Mouse (Mus musculus) c-Kit-negative CD71-positive TER-119-positive erythroid progenitor cells, embryonic 14.5 days (primary cell): Measurements from ENCODE around the gene Trim59.
"Not testable (repeated sequence)": the region's sequence is repeated elsewhere in the genome, so short reads cannot be mapped to it uniquely, and the experiment has no call there.

Experiments used
- DNase-seq: peaks from one replicate; pipeline ENCODE4 v3.0.0-alpha.2; 2013; ENCODE audit warnings: low read depth, low spot score

Gene Trim59

DNA sequence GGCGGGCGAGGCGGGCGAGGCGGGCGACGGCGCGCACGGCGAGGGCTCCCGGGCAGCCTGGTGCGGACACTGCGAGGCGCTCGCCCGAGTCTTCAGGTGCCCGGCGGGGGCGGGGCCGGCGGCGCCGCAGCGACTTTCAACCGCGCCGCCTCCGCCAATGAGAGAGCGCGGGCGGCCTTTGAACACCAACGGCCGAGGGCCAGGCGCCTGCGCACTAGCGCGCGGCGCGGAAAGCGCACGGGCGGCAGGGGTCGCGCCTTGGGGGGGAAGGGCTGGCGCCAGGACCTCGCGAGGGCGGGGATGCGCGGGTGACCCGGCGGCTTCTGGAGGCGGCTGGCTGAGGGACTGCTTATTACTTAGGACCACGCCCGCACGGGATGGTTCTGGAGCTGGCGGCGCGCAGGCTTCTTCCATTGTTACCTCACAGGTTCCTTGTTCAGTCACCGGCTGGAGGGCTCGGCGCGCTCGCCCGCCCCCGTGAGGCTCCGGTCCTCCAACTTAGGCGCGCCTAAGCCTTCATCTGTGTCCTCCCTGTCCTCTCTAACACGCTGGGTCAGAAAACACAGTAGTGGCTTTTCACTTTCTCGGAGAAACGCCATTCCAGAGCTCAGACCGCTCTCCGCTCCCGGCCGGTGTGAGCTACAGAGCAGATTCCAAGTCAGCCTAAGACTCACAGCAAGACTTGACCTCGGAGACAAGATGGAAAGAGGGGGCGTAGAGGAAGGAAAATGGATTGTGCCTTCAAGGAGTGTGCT is at the start of gene Trim59:
TSS of gene Trim59 (minus strand) at position 111 of the 755 bp plus-strand sequence.
- DNase-seq = peak; percentile 88

DNA sequence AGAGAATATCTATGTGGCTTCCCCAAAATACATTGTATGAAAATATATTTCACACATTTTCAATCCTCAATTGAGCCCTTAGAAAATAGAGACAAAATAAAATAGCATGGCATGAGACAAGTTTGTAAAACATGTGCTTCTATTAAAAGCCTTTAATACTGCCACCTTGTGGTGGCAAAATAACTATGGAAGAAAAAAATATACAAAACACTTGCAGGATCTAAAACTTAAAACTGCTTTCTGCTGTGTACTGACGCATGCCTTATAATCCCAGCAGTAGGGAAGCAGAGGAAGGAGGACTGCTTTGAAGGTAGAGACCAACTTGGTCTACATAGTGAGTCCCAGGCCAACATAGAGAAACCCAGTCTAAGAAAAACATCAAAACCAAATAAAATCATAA is 19.4 kb upstream of the Trim59 start:
- DNase-seq = no peak

DNA sequence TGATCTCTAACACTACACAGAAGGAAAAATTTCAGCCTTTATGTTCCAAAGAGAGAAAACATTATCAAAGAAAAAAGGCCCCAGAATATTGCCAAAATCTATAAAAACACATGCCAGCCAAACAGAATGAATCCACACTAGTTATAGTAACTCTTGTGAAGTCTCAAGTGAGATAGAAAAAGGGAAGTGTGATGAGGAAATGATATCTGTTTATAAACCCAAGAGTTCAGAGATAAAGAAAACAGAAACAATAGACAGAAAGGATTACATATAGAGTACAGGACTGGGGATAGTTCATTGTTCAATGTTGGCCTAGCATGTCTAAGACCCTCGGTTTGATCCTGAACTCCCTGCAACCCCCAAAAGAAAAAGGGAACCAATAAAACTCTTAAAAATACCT is 18.2 kb upstream of the Trim59 start:
- no peak for DNase-seq

DNA sequence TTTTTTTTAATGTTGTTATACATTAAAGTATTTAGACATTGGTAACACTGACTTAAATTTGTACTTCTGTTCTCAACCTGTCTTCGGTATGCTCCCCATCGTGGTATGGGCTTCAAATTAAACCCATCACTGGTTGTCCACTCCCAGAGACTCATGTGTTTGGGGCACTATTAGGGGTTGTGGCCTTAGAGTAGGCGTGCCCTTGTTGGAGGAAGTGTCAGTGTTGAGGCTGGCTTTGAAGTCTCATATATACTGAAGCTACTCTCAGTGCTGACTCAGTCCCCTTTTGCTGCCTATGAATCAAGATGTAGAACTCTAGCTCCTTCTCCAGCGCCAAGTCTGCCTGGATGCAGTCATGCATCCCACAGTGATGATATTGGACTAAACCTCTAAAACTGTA is 16.1 kb upstream of the Trim59 start:
- no peak for DNase-seq

DNA sequence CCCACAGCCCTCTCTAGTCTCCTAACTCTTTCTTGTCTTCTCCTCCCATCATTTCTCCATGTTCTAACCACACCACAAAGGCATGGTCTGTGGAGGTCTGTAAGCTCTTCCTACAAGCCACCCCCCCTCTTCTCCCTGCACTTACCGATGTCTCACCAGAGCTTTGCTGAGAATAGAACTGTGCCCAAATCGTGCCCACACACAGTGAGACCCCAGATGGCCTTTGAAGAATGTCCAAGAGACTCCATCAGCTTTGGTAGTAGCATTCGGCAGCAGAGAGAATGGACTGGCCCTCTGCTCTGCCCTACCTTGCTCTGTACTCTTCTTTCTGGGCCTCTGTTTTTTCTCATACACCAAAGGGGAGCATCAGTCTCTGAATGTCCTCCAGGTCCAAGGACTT is 11.3 kb upstream of the Trim59 start:
- DNase-seq = no peak

DNA sequence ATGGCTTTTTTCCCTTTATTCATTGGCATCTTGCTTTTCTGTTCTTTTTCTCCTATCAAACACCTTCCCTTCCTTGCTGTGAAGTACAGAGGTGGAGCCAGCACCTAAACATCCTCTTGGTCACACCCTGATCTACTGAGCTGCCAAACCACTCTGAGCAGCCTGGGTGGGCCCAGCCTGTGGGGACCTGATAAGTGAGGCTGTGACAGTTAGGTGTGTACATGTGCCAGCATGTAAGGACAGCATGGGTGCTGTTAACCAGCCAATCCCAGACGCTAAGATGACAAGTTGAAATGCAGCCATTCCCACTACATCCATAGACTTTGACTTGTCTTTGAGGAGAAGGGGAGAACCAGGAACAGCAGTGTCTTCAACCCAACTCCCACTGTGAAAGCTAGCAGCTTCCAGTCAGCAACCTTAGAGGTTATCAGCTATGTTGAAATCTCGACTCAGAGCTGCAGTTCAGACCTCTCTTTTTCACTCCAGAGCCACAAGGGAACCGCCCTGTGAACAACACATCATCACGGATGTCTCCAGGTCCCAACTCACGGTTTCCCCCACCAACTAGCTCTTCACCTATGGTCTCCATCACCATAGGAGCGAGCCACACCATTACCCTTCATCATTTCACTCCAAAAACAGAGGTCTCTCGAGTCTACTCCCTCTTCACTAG is 10.3 kb upstream of the Trim59 start:
- DNase-seq = peak; percentile 92

DNA sequence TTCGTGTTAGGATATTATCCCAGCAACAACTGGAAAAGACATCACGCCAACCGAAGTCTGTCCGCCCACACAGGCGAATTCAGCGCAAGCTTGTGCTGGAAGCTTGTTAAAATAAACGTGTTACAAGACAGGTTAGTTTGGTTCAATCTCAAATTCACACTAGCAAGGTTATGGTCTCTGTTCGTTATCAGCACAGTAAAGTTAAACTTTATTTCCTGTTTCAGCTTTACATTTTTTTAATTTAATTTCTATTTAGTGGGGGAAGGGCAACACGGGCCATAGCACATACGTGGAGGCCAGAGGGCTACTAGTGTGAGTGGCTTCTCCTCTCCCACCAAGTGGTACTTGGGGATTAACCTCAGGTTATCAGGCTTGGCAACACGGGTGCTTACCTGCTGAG is 7.3 kb upstream of the Trim59 start:
- DNase-seq = no peak

DNA sequence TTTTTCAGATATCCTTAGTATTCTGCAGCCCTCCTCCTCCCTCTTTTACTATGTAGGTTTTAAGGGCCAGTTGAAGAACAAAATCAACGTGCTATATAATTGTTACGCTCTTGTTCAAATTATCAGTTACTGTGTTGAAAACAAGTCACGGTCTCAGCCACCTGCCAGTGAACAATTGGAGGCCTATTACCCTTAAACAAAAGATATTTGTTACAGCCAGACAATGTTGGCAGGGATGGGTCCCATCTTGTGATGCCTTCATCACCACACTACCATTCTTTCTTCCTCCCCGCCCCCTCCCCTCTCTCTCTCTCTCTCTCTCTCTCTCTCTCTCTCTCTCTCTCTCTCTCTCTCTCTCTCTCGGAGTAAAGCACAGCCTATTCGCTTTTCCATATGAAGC is 4.5 kb upstream of the Trim59 start:
- no peak for DNase-seq

DNA sequence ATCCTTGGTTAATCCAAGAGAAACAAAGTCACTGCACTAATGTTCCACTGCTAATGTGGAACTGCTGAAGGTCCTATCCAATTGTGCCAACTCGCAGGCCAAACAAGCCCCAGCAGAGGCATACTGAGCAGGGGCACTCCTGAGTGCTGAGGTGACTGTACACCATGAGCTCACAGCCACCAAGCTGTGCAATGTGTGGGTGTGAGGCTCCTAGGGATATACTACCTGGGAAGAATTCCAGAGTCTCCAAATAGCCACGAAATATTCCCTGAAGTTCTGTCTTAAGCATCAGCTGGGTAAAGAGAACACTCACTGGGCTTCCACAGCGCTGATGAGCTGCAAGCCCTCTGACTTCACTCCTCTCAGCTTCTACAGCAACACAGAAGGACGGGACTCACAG is 3.1 kb upstream of the Trim59 start:
- DNase-seq = no peak

DNA sequence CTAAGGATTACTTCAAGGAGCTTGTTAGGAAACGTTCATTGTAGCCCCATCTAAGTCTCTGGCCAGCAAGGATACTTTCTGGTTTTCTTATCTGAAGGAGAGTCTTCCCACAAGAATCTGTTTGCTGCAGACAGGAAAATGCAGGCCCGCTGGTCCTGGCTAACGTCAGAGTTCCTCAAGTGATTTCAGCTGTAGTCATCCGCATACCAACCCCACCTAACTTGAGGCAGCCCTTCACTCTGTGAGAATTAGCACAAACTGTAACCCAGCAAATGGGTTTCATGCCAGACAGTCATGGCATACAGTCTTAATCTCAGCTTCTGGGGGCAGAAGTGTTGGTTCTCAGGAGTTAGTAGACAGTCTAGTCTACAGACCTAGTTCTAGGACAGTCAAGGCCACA is 2.0 kb upstream of the Trim59 start:
- DNase-seq = no peak

DNA sequence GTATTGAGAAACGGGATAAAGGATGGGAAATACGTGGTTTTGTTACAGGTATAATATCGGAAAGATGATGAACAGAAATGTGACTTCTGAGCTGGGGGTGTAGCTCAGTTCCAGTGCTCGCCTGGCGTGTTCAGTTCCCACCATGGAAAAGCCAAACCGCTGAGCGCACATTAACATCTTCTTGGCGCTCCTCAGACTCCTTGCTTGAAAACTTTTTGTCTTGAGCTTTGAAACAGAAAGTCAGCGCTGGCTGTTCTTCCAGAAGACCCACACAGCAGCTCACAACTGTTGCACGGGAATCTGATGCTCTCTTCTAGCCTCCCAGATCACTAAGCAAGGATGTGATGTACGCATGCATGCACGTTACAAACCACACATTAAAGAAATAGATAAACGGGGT is 1.2 kb upstream of the Trim59 start:
- no peak for DNase-seq

DNA sequence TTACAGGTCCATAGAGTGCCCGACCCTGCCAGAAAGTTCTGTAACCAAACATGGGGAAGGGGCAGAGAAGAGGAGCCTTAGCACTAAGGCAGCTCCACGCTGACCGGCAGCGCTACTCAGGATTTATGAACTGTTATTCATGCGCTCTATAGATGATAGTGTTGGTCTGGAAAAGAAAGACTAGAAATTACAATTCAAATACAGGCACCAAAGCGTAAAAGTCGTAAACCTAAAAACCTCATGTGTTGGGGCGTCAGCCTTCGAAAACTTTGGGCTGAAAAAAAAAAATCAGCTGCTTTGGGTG is 797 bp upstream of the Trim59 start:
- no peak for DNase-seq

DNA sequence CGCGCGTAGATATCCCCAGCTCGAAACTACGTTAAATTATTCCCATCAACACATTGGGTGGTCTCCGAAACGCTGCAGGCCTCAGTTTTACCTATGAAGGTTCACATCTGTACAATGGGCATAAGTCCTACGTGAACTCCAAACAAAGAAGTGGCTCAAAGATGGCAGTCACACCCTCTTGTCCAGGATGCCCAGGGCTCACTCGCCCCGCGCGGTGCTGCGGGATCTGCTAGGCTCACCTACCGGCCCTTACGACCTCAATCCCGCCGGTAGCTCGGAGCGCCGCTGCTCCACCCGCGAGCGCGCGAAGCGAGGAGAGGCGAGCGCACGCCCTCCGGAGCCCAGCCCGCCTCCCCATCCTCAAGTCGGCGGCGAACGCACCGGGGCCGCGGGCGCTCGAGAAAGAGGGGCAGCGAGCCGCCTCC is 376 bp downstream of the Trim59 start:
- DNase-seq = no peak

DNA sequence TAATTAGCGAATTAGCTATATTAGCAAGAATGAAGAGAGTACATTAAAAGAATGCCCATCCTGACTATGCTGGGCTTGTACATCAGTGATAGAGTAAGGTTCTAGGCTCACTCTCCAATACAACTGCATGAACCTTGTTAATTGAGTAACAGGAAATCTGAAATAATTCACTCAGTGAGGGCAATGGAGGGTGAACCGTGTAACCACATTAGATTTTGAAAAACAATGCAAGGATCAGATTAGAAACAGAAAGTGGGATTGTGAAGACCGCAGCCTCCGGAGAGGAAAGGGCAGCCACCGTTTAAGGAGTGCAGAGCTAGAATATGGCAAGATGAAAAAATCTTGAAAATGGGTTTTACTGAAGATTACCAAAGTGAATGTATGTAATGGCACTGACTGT is 3.3 kb downstream of the Trim59 start:
- DNase-seq = no peak

DNA sequence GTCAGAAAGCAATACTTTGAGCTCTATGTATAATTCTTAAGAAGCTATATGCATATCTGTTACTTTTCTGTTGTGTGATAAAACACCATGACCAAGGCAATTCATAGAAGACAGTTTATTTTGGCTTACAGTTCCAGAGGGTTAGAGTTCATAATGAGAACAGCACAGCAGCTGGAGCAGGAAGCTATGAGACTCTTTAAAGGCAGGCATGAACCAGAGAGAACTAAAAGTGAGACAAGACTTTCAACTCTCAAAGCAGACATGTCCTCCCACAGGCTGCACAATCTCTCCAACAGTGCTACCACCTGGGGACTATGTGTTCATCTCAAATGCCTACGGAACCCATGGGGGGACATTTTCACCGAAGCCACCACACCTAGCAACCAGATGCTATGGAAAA is 4.5 kb downstream of the Trim59 start:
- DNase-seq = no peak

DNA sequence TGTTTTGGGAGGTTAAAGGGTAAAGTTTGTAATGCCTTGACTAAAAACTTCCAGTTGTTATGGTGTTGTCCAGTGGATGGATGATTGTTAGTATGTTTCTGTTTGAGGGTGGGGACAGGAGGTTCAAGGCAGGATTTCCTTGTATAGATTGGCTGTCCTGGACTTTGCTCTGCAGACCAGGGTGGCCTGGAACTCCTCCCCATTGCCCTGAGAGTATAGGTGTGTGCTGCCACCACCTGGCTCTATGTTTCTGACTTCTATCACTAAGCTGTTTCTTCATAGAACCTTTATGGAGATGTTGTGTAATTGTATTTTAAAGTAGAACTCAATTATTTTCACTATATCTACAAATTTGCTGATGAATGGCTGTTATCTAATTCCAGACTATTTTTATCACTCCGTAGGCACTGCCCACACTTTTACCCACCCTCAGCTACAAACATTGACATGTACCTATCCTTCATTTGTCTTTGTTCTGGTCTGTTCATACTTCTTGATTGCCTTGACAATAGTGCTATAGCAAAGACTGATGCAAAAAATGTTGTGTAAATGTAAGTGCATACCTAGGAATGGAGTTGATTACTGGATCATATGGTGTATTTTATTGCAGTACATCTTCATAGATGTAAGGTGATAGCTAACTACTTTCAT is 18.3 kb downstream of the Trim59 start:
- DNase-seq = no peak

DNA sequence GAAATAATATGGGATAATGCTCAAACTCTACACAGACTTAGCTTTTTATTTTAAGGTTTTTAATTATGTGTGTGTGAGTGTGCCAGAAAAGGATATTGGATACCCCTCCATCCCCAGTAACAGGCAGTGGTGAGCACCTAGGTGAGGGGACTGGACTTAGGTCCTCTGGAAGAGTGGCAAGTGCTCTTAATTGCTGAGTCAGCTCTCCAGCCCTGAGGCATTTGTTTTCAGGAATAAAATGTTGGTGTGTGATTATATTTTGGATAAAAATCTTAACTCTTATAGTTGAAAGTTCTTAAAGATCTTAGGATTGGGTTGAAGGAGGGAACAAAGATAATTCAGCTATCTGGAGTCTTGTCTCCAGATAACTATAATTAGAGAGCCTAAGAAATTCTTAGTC is 23.8 kb downstream of the Trim59 start:
- DNase-seq = no peak

DNA sequence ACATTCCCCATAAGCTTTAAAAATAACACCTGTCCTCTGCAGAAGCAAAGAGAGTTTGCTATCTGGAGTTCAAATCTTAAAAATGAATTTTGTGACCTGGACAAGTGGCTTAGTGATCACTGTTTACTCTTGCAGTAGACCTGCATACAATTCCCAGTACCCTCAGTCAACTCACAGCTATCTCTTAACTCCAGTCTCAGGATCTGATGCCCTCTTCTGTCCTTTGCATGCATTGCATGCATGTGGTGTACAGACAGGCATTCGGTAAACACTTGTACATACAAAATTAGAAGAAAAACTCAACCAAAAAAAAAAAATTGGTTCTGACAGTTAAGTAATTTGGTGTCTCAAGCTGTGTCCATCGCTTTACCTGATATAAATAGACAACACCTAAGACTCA is 24.3 kb downstream of the Trim59 start:
- no peak for DNase-seq

DNA sequence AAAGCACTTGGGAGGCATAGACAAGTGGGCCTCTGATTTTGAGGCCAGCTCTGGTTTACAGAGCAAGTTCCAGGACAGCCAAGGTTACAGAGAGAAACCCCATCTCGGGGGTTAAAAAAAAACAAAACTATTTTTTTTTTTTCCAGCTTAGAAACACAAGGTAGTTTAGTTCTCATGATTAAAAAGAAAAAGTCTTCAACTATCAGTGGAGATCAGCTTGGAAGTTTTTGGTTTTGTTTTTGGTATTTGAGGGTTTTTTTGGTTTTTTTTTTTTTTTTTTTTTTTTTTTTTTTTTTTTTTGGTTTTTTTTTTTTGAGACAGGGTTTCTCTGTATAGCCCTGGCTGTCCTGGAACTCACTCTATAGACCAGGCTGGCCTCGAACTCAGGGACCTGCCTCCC is 25.9 kb downstream of the Trim59 start:
- not testable (repeated sequence) for DNase-seq

DNA sequence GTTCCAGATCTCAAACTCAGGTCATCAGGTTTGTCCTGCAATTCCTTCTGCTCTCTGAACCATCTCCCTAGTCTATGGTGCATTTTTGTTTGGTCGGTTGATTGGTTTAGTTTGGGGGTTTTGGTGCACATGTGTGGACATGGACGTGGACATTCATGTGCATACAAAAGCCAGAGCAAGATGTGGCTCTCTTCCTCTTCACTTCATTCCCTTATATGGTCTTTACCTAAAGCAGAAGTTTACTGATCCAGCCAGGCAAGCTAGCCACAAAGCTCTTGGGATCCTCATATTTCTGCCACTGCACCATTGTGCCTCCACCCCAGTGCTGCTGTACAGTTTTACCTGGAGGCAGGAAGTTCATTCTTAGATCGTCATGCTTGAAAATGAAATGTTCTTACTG is 27.4 kb downstream of the Trim59 start:
- no peak for DNase-seq

DNA sequence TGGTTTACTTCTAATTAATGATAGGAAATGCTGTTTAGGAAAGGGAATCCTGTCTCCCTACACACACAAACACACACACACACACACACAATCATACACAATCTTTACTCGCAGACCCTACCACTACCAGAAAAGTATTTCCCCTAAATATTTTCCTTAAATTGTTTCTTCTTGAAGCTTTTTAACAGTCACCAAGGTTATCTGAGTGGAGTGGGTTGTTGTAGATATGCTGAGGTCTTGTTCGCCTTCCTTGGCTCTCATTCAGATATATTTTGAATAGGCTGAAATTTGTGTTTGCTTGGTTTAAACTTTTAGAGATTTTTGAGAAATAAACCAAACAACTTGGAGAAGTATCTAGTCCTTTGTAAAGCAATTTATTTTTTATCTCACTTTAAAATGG is 35.7 kb downstream of the Trim59 start:
- no peak for DNase-seq

DNA sequence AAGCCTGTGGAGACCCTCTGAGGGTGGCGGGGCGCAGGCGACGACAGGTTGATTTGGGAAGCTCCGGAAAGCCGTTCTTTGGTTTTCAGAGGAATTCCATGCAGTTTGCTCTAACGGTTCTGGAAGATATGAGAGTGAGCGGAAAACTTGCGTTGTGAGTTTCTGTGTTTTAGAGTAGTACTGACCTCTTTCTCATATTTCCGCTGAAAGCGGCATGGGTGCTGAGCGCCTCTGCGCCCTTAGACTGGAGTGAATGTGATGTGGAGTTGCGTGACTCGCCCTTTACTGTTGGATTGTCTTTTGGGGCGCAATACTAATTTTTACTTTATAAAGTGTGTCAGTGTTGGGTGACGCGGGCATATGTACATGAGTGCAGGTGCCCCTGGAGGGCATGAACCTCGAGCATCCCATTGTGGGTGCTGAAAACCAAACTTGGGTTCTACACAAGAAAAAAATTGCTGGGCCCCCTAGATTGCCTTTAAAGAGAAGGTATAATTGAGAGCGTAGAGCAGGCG is 38.3 kb downstream of the Trim59 start:
- peak; percentile 22 for DNase-seq
